Mouse (Mus musculus) liver, adult 2 months (tissue): ENCODE measurements around the gene Blnk. TPM values are rescaled to one million over a fixed set of nuclear protein-coding genes. Genes with fewer than 3 reads are reported as not detected.
A peak's percentile ranks its signal among the peaks of the same experiment; 100 is the strongest.

Experiments
- DNase-seq: peaks from one replicate; pipeline ENCODE4 v3.0.0-alpha.2; 2011; ENCODE audit warnings: low read depth, low spot score; ENCODE audit errors: extremely low read depth
- H3K27ac ChIP-seq: fragments of 200-500 bp; replicated peaks from 2 replicates; pipeline ENCODE4 v1.5.1; 2012; ENCODE audit warnings: low read depth, mild to moderate bottlenecking, control low read depth, inconsistent platforms, low read length; ENCODE audit not compliant: insufficient read depth
- H3K27me3 ChIP-seq: fragments of 200-500 bp; 2 replicates; pipeline ENCODE4 v1.6.1; 2012; ENCODE audit warnings: mild to moderate bottlenecking, moderate library complexity, low read length, inconsistent platforms; ENCODE audit not compliant: control insufficient read depth, insufficient read depth
- H3K36me3 ChIP-seq: fragments of 200-500 bp; 2 replicates; pipeline ENCODE4 v1.6.1; 2012; ENCODE audit warnings: low read length, inconsistent platforms; ENCODE audit not compliant: control insufficient read depth, insufficient read depth
- H3K4me1 ChIP-seq: fragments of 200-500 bp; 2 replicates; pipeline ENCODE4 v1.6.1; 2011; ENCODE audit warnings: low read length; ENCODE audit not compliant: control insufficient read depth, insufficient read depth
- H3K4me3 ChIP-seq: fragments of 200-500 bp; 2 replicates; pipeline ENCODE4 v1.5.1; 2011; ENCODE audit warnings: low read depth, mild to moderate bottlenecking, control low read depth, low read length, moderate library complexity; ENCODE audit not compliant: insufficient read depth
- H3K79me2 ChIP-seq: fragments of 200-500 bp; 2 replicates; pipeline ENCODE4 v1.6.1; 2012; ENCODE audit warnings: inconsistent platforms, mild to moderate bottlenecking, low read length, moderate library complexity; ENCODE audit not compliant: control insufficient read depth, insufficient read depth
- H3K9ac ChIP-seq: fragments of 200-500 bp; 2 replicates; pipeline ENCODE4 v1.6.1; 2012; ENCODE audit warnings: low read depth, mild to moderate bottlenecking, control low read depth, inconsistent platforms, low read length
- CTCF ChIP-seq: fragments of 200-500 bp; IDR thresholded peaks from 2 replicates; pipeline ENCODE4 v1.5.1; 2011; ENCODE audit warnings: low read depth, low read length, control low read depth
- POLR2A ChIP-seq: fragments of 200-500 bp; IDR thresholded peaks from 2 replicates; pipeline ENCODE4 v1.6.1; 2011; ENCODE audit warnings: low read length, control low read depth; ENCODE audit not compliant: insufficient read depth; ENCODE audit errors: extremely low read depth
- WGBS: fragments of 180-500 bp; shearing (Covaris S2); methylation state at CpG from one replicate; pipeline ENCODE4 v1.1.7; 2018; 5-methylcytosine and 5-hydroxymethylcytosine counted together
- polyA plus RNA-seq: library from polyadenylated mRNA; depleted of rRNA; stranded (reverse); fragments of >200 nt; gene quantifications from 2 replicates; pipeline ENCODE4 v1.2.3, GENCODE M21; 2012
- total RNA-seq: library from RNA; depleted of rRNA; stranded (reverse); fragments of >200 nt; gene quantifications from 2 replicates; pipeline ENCODE4 v1.2.3, GENCODE M21; 2014

The Blnk gene
- total and polyA plus RNA-seq, 2 experiments, result 0.74 to 1.1 TPM

DNA sequence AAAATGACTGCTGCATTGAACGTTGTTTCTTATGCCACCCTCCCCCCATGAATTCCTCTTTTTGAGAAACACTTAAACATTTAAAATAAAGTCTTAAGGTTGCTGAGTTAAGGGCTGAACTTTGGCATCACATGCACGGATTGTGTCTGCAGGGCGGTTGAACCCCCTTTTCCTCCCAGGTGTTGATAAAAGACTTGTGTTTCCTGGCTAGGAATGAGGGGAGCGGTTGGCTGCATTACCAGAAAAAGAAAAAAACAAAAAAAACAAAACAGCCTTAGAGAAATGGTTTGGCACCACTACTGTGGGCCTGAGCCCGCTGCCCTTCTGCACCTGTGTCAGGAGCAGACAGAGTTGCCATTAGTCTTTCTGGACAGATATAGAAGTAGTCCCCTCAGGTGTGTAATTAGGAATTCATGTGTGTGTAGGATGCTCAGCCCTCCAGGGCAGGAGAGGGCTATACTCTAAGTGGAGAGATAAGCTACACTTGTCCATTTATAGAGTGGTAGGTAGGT, 24.9 kb upstream of the Blnk start:
- H3K4me3 ChIP-seq, result no peak overlapping the region
- no peak for DNase-seq
- no peak overlapping the region for H3K27ac ChIP-seq
- H3K27me3 ChIP-seq, result no peaks in the 10 kb centered on the region
- H3K9ac ChIP-seq, result no peak overlapping the region
- 69% methylated on average over 5 of the region's 5 CpGs for WGBS
- no peaks in the 10 kb centered on the region for H3K79me2 ChIP-seq
- TF ChIP-seq POLR2A, result no peak
- no peak for TF ChIP-seq CTCF
- H3K4me1 ChIP-seq, result peaks cover 3% of the 10 kb centered on the region; the same call in 1 of the 2 replicates
- H3K36me3 ChIP-seq, result no peaks in the 10 kb centered on the region

DNA sequence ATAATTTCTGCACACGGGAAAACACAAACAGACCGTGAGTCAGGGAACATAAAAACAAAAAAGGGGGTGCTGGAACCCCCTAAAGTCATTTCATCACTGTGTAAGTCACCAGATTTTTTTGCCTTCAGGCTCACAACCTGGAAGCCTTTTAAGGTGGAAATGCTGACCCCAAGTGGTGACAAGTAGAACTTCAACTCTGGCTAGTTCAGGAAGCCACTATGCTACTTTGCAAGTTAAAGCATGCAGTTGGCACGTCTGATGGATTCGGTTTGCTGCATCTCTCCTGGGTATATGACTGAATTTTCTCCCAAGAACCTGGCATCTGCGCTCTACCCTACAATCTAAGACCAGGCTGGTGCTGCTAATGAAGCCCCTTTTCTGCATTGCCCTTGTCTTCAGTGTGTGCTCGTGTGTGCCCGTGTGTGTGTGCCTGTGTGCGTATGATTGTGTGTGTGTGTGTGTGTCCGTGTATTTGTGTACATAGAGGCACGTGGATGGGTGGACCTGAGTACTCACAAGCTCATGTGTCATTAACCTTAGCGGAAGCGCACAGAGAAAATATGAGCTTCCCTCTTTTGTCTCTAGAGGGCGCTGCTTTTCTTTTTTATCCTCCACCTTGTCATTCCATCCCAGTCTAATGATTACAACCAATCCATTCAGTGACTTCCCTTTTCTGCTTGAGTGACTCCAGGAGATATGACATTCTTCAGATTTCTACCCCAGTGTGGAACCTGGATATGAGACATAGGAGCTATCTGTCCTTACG, 21.8 kb upstream of the Blnk start:
- H3K4me3 ChIP-seq, result no peak overlapping the region
- WGBS, result 11% methylated on average over 14 of the region's 14 CpGs
- H3K4me1 ChIP-seq, result peaks cover 3% of the 10 kb centered on the region; the same call in 1 of the 2 replicates
- H3K27me3 ChIP-seq, result no peaks in the 10 kb centered on the region
- peak; percentile 83 for DNase-seq
- H3K79me2 ChIP-seq, result no peaks in the 10 kb centered on the region
- H3K27ac ChIP-seq, result no peak overlapping the region
- no peak overlapping the region for H3K9ac ChIP-seq
- no peak for TF ChIP-seq POLR2A
- peak; percentile 42 for TF ChIP-seq CTCF
- no peaks in the 10 kb centered on the region for H3K36me3 ChIP-seq

DNA sequence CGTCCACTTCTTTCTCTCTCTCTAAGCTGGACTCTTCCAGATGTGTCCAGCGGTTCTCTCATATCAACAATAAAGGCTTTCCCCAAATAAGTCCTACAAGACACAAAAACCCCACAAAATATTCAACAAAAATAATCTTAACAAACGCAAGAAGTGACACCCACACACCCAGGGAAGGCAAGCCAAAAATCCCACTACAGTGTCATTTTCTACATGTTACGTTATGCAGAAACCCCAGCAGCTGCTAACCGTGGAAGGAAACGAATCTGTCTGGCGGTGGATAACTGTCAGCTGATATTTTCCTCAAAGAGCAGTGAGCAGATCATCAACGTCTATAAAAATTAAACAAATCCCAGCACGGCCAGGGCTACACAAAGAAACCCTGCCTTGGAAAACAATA, 19.7 kb upstream of the Blnk start:
- H3K4me3 ChIP-seq, result no peak overlapping the region
- H3K27ac ChIP-seq, result no peak overlapping the region
- H3K79me2 ChIP-seq, result no peaks in the 10 kb centered on the region
- H3K36me3 ChIP-seq, result no peaks in the 10 kb centered on the region
- peaks cover 3% of the 10 kb centered on the region; the same call in 1 of the 2 replicates for H3K4me1 ChIP-seq
- no peak for TF ChIP-seq POLR2A
- TF ChIP-seq CTCF, result no peak
- H3K9ac ChIP-seq, result no peak overlapping the region
- WGBS, result 38% methylated on average over 9 of the region's 9 CpGs
- no peaks in the 10 kb centered on the region for H3K27me3 ChIP-seq
- DNase-seq, result no peak

DNA sequence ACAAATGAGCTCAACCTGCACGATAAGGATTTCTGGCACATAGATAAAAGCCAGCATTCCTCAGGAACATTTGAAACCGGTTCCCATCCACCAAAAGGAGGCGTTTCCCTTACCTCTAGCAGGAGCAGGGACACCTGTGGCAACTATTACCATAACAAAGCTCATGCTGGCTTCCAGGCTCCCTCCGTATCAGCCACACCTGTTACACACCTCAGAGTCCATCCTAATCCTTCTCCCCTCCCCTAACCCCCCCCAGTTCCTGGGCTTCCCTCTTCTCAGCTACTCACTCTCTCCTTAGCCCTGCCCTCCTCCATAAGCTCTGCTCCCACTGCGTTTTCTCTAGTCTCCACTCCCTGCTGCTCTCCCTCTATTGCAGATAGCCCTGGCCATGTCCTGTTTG, 19.3 kb upstream of the Blnk start:
- Histone ChIP-seq H3K4me1 (peaks cover 3% of the 10 kb centered on the region; the same call in 1 of the 2 replicates), H3K27ac (no peak overlapping the region), H3K36me3 (no peaks in the 10 kb centered on the region), H3K79me2 (no peaks in the 10 kb centered on the region), H3K27me3 (no peaks in the 10 kb centered on the region), H3K4me3 (no peak overlapping the region), H3K9ac (no peak overlapping the region)
- DNase-seq, result no peak
- 13% methylated on average over 5 of the region's 5 CpGs for WGBS
- no peak for TF ChIP-seq CTCF
- TF ChIP-seq POLR2A, result no peak

GRCm38 (mm10) chr19:41011676-41012075, 17.3 kb upstream of the Blnk start:
- DNase-seq, result no peak
- H3K36me3 ChIP-seq, result no peaks in the 10 kb centered on the region
- H3K4me3 ChIP-seq, result no peak overlapping the region
- H3K27me3 ChIP-seq, result no peaks in the 10 kb centered on the region
- WGBS, result 30% methylated on average over 5 of the region's 5 CpGs
- TF ChIP-seq POLR2A, result no peak
- TF ChIP-seq CTCF, result no peak
- H3K4me1 ChIP-seq, result peaks cover 3% of the 10 kb centered on the region; the same call in 1 of the 2 replicates
- no peaks in the 10 kb centered on the region for H3K79me2 ChIP-seq
- no peak overlapping the region for H3K9ac ChIP-seq
- H3K27ac ChIP-seq, result no peak overlapping the region
